ENCODE assay signal across 14 mouse cellular contexts in genomic region chr8:126935932-126936331, GRCm38 (mm10). TPM values are rescaled to one million over a fixed set of nuclear protein-coding genes. Genes with fewer than 3 reads are reported as not detected.
DNase-seq lines count a peak whose midpoint lies in the region; ATAC-seq and TF ChIP-seq lines count a peak whose summit lies in the region.
"Had no signal": no experiment of that assay in that cellular context is flagged by ENCODE, and none has a peak within 500 bp of the region (broad histone marks: within the 10 kb centered on the region; RNA-seq: fewer than 3 reads in every experiment).

No protein-coding gene starts in this region.

- peak; percentile 69 for TF ChIP-seq CTCF in liver, postnatal 0 days (IDR thresholded peaks at IDR 0.05; ENCODE audit: low read depth)
- peak; percentile 14 to 63; a peak in 2 of 4 replicates for TF ChIP-seq CTCF in CH12.LX (conservative IDR thresholded peaks at IDR 0.05 in 1 of 2, IDR thresholded peaks at IDR 0.05 in 1 of 2; ENCODE audit: low read depth in 2 of 2, low read length in 2 of 2)

- H3K9me3 ChIP-seq in forebrain, embryonic 11.5 days (ENCODE audit: control insufficient read depth, low read length) = no peaks in the 10 kb centered on the region
- no peaks in the 10 kb centered on the region for H3K9me3 ChIP-seq in forebrain, embryonic 10.5 days
- no peaks in the 10 kb centered on the region for H3K9me3 ChIP-seq in liver, postnatal 0 days (ENCODE audit: low read length)
- H3K9me3 ChIP-seq in liver, embryonic 11.5 days (ENCODE audit: control insufficient read depth, low read length) = no peaks in the 10 kb centered on the region
- no peaks in the 10 kb centered on the region for H3K9me3 ChIP-seq in CH12.LX (replicated peaks; ENCODE audit: low read length)
- H3K9me3 ChIP-seq: limb, embryonic 10.5 days; neural tube, embryonic 15.5 days had no signal

- peak; percentile 3 for TF ChIP-seq RAD21 in CH12.LX (IDR thresholded peaks at IDR 0.05; ENCODE audit: low read depth, low read length)

- no peak overlapping the region for H3K4me2 ChIP-seq in forebrain, embryonic 11.5 days (ENCODE audit: low read depth, low read length, severe bottlenecking)
- H3K4me2 ChIP-seq in liver, postnatal 0 days (ENCODE audit: low read depth, low read length) = no peak overlapping the region
- no peak overlapping the region for H3K4me2 ChIP-seq in liver, embryonic 11.5 days
- H3K4me2 ChIP-seq in CH12.LX (ENCODE audit: insufficient read depth, low read depth, poor library complexity, severe bottlenecking) = no peak overlapping the region
- H3K4me2 ChIP-seq: neural tube, embryonic 15.5 days had no signal

- H3K36me3 ChIP-seq in forebrain, embryonic 11.5 days (ENCODE audit: control insufficient read depth, insufficient read depth, low read length) = peaks cover 14% of the 10 kb centered on the region; the same call in 1 of the 2 replicates
- H3K36me3 ChIP-seq in forebrain, embryonic 10.5 days (replicated peaks) = peaks cover 92% of the 10 kb centered on the region
- peaks cover 64% of the 10 kb centered on the region for H3K36me3 ChIP-seq in liver, postnatal 0 days (replicated peaks; ENCODE audit: insufficient read depth, low read length)
- H3K36me3 ChIP-seq in liver, embryonic 11.5 days (ENCODE audit: control insufficient read depth, insufficient read depth, low read length) = peaks cover 53% of the 10 kb centered on the region
- peaks cover 72 to 91% of the 10 kb centered on the region in 2 experiments for H3K36me3 ChIP-seq in CH12.LX (replicated peaks in 1 of 2; ENCODE audit: control insufficient read depth in 1 of 2, insufficient read depth in 1 of 2, low read length in 1 of 2)

- H3K27me3 ChIP-seq in forebrain, embryonic 11.5 days (ENCODE audit: control insufficient read depth, insufficient read depth, low read length) = no peaks in the 10 kb centered on the region
- no peaks in the 10 kb centered on the region for H3K27me3 ChIP-seq in forebrain, embryonic 10.5 days (ENCODE audit: poor library complexity, severe bottlenecking)
- no peaks in the 10 kb centered on the region for H3K27me3 ChIP-seq in liver, postnatal 0 days (ENCODE audit: insufficient read depth, low read length)
- no peaks in the 10 kb centered on the region for H3K27me3 ChIP-seq in liver, embryonic 11.5 days (replicated peaks; ENCODE audit: control insufficient read depth, insufficient read depth, low read length)
- no peaks in the 10 kb centered on the region for H3K27me3 ChIP-seq in CH12.LX (replicated peaks)
- H3K27me3 ChIP-seq: neural tube, embryonic 15.5 days had no signal

- no peak overlapping the region for H3K4me3 ChIP-seq in forebrain, embryonic 11.5 days (ENCODE audit: low read depth, low read length)
- H3K4me3 ChIP-seq in forebrain, embryonic 10.5 days = no peak overlapping the region
- H3K4me3 ChIP-seq in liver, postnatal 0 days (ENCODE audit: low read depth, low read length) = no peak overlapping the region
- H3K4me3 ChIP-seq in liver, embryonic 11.5 days (ENCODE audit: low read depth, low read length) = no peak overlapping the region
- H3K4me3 ChIP-seq in CH12.LX (replicated peaks in 1 of 3; ENCODE audit: low read depth in 2 of 3, low read length in 2 of 3, poor library complexity in 1 of 3) = no peak overlapping the region
- H3K4me3 ChIP-seq: limb, embryonic 10.5 days; neural tube, embryonic 15.5 days had no signal

- in situ Hi-C loops in CH12.LX (cut with MboI; ENCODE audit: low pct_ligation_motif_present, low pct_unique_long_range_greater_than_20kb, low sequenced_read_pairs) = no loop called here

- dilution Hi-C loops in CH12.LX (cut with MboI; ENCODE audit: extremely low pct_ligation_motif_present, extremely low pct_unique_long_range_greater_than_20kb, low sequenced_read_pairs) = no loop called here

- no peak overlapping the region for H3K27ac ChIP-seq in forebrain, embryonic 11.5 days (ENCODE audit: low read depth, low read length)
- H3K27ac ChIP-seq in forebrain, embryonic 10.5 days = no peak overlapping the region
- H3K27ac ChIP-seq in liver, postnatal 0 days (ENCODE audit: low read depth) = no peak overlapping the region
- no peak overlapping the region for H3K27ac ChIP-seq in liver, embryonic 11.5 days (ENCODE audit: low read depth, low read length)
- no peak overlapping the region for H3K27ac ChIP-seq in CH12.LX (ENCODE audit: insufficient read depth, low read depth)
- H3K27ac ChIP-seq: limb, embryonic 10.5 days; neural tube, embryonic 15.5 days had no signal

- H3K79me2 ChIP-seq in CH12.LX (replicated peaks; ENCODE audit: control insufficient read depth, extremely low read depth, insufficient read depth, poor library complexity, severe bottlenecking) = peaks cover 58% of the 10 kb centered on the region

- ATAC-seq in forebrain, embryonic 11.5 days (replicated peaks; ENCODE audit: low FRiP score) = no peak
- no peak for ATAC-seq in liver, postnatal 0 days
- ATAC-seq in liver, embryonic 11.5 days (replicated peaks; ENCODE audit: low FRiP score) = no peak
- peak; percentile 66 for ATAC-seq in inflammation-experienced regulatory T-cells, adult 6 months

- no peaks in the 10 kb centered on the region for H3K4me1 ChIP-seq in forebrain, embryonic 11.5 days (replicated peaks; ENCODE audit: control insufficient read depth, insufficient read depth, low read length)
- no peaks in the 10 kb centered on the region for H3K4me1 ChIP-seq in forebrain, embryonic 10.5 days
- H3K4me1 ChIP-seq in liver, postnatal 0 days (ENCODE audit: insufficient read depth) = no peaks in the 10 kb centered on the region
- H3K4me1 ChIP-seq in liver, embryonic 11.5 days (replicated peaks; ENCODE audit: control insufficient read depth, insufficient read depth, low read length) = peaks cover 2% of the 10 kb centered on the region
- H3K4me1 ChIP-seq in CH12.LX (ENCODE audit: control insufficient read depth in 1 of 2, insufficient read depth in 2 of 2) = peaks cover 7 to 36% of the 10 kb centered on the region in 2 experiments; a peak in 3 of 4 replicates
- H3K4me1 ChIP-seq: limb, embryonic 10.5 days had no signal

- TF ChIP-seq POLR2A in CH12.LX (IDR thresholded peaks at IDR 0.05; ENCODE audit: low read depth, low read length) = no peak

- peak; percentile 8 for DNase-seq in forebrain, embryonic 11.5 days (ENCODE audit: low spot score)
- no peak for DNase-seq in forebrain, embryonic 10.5 days (ENCODE audit: extremely low spot score, low spot score)
- no peak for DNase-seq in liver, postnatal 0 days
- DNase-seq in liver, embryonic 11.5 days (ENCODE audit: low spot score) = no peak
- DNase-seq in CH12.LX (ENCODE audit: extremely low read depth) = no peak
- no peak for DNase-seq in kidney, adult 9 months
- no peak for DNase-seq in cerebellum, adult 18-20 months
- DNase-seq: cerebellum, adult 11-12 months; gastrocnemius, postnatal 25 days; heart, postnatal 4 days; kidney, postnatal 36 days had no signal

- TF ChIP-seq EP300 in liver, postnatal 0 days (IDR thresholded peaks at IDR 0.05; ENCODE audit: low read depth) = no peak
- no peak for TF ChIP-seq EP300 in CH12.LX (IDR thresholded peaks at IDR 0.05; ENCODE audit: low read length)

- no peak overlapping the region for H3K9ac ChIP-seq in forebrain, embryonic 11.5 days (ENCODE audit: low read length)
- no peak overlapping the region for H3K9ac ChIP-seq in liver, postnatal 0 days (replicated peaks)
- H3K9ac ChIP-seq in liver, embryonic 11.5 days (ENCODE audit: low read depth, low read length) = no peak overlapping the region
- no peak overlapping the region for H3K9ac ChIP-seq in CH12.LX (ENCODE audit: insufficient read depth, low read depth)
- H3K9ac ChIP-seq: neural tube, embryonic 15.5 days had no signal

TF ChIP-seq in CH12.LX, 34 proteins besides CTCF, POLR2A, EP300 and RAD21:
- TF ChIP-seq MYC (IDR thresholded peaks at IDR 0.05; ENCODE audit: low read depth, low read length) (0 out of 2 replicates have a peak, but pooled peaks have one; percentile 59), ZNF384 (IDR thresholded peaks at IDR 0.05; ENCODE audit: low read depth, low read length) (peak; percentile 10; the same call in 1 of the 2 replicates), CHD1 (IDR thresholded peaks at IDR 0.05; ENCODE audit: low read depth, low read length) (no peak)

RNA-seq across cellular contexts. Expression of gene Tomm20, which starts 9.7 kb away (rescaled TPM):
- 219 and 231 TPM in 2 replicates for polyA plus RNA-seq in forebrain, embryonic 11.5 days (2014; fragmentation: Nextera tagmentation; extraction: Ambion mirVana)
- polyA plus RNA-seq in forebrain, embryonic 10.5 days (2016; fragmentation: Nextera tagmentation; extraction: Ambion mirVana) = 294 and 298 TPM in 2 replicates
- polyA plus RNA-seq in liver, postnatal 0 days (2015; fragmentation: Nextera tagmentation; extraction: Ambion mirVana) = 122 and 129 TPM in 2 replicates
- polyA plus RNA-seq in liver, embryonic 11.5 days (2014; fragmentation: Nextera tagmentation; extraction: Ambion mirVana) = 359 and 372 TPM in 2 replicates
- total RNA-seq in CH12.LX (2012; rRNA removed) (337 and 394 TPM in 2 replicates), CH12.LX (2014; rRNA removed) (130 and 151 TPM in 2 replicates)
- 513 TPM in 2 replicates for polyA plus RNA-seq in CH12.LX (2012; ENCODE audit: insufficient read length, low read depth)
- 10 to 100 TPM; 36.5 to 96.0 (median 72.6) TPM for polyA plus RNA-seq in inflammation-experienced regulatory T-cells, adult 6 months (2017; shearing (Covaris generic))

RNA-seq across cellular contexts. Expression of gene Rbm34, which starts 34.9 kb away (rescaled TPM):
- polyA plus RNA-seq in forebrain, embryonic 11.5 days (2014; fragmentation: Nextera tagmentation; extraction: Ambion mirVana) = 29.8 and 31.1 TPM in 2 replicates
- polyA plus RNA-seq in forebrain, embryonic 10.5 days (2016; fragmentation: Nextera tagmentation; extraction: Ambion mirVana) = 26.1 and 26.5 TPM in 2 replicates
- 10.8 and 12.5 TPM in 2 replicates for polyA plus RNA-seq in liver, postnatal 0 days (2015; fragmentation: Nextera tagmentation; extraction: Ambion mirVana)
- 30.5 and 32.4 TPM in 2 replicates for polyA plus RNA-seq in liver, embryonic 11.5 days (2014; fragmentation: Nextera tagmentation; extraction: Ambion mirVana)
- total RNA-seq in CH12.LX (2012; rRNA removed) (24.8 and 29.8 TPM in 2 replicates), CH12.LX (2014; rRNA removed) (42.7 and 47.2 TPM in 2 replicates)
- 42.3 and 52.4 TPM in 2 replicates for polyA plus RNA-seq in CH12.LX (2012; ENCODE audit: insufficient read length, low read depth)
- polyA plus RNA-seq in inflammation-experienced regulatory T-cells, adult 6 months (2017; shearing (Covaris generic)) = 10 to 100 TPM; 16.8 to 19.7 (median 17.4) TPM
